Mouse (Mus musculus) kidney, adult 9 months (tissue): ENCODE results near the gene Cenpa.

ENCODE experiments used
- DNase-seq: peaks from one replicate; pipeline ENCODE4 v3.0.0; 2022

The Cenpa gene

DNA sequence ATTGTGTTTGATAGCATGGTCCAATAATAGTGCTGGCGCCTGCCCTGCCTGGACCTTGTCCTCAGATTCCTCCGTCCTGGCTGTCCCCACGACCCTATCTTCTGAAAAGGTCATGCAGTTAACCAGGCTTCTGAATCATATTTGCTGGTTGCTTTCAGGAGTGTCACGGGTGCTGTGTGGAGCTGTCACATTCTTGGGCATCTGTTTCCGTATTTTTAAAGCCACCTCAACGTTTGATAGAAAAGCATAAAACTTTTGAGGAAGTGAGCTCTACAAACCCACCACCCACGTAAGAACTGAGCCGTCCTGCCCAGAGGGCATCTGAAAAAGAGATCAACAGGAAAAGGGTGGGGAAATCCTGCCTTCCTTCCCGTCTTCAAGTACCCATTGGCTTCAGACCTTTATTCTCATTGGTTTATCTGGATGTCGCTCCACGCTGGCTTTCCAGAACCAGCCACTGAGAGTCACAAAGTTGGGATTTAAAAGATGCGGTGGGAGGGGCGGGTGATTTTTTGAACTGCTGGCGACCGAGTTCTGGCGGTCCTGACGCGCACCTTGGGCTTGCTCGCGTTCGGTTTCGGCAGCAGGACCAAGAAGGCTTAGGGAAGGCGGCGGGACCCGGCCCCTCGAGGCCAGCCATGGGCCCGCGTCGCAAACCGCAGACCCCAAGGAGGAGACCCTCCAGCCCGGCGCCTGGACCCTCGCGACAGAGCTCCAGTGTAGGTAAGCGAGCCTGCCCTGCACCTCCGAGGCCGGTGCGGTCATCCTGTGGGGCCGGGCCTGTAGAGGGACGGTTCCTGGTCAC lies at the start of gene Cenpa:
Cenpa (plus strand) TSS at position 387 of the 805 bp plus-strand sequence.
- DNase-seq = peak; percentile 98

DNA sequence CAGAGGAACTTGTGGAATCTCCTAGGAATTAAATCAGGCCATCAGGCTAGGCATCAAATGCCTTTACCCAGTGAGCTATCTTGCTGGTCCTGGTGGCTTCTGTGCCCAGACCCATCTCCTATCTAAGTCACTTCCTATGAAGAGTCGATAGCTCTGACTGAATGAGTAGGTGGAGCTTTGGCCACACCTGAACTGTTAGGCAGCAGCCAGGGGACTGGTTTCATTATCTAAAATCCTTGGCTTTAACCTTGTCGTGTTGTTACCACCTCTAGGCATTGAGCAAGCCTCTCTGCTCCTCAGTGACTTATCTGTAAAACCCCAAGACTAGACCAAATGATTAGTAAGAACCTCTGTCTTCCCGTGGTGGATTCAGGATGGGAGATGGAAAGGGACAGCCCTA lies 49.2 kb upstream of the Cenpa start:
- DNase-seq = no peak

DNA sequence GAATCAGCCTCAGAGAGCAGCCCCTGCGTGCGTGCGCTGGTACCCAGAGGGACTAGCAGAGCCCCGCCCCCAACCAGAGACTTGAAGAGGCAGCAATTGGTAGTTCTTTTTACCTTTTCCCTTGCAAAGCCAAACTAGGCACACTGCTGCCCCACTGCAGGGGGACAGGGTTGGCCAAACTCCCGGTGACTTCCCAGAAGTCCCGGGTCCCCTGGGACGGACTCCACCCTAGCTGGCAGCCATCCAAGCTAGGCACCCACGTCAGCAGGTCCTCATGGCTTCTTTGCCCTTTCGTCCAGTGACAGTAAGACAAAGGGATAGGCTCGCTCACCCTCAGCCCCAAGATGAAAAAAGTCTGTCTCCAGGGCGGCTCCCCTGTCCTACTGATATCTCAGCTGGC lies 48.7 kb upstream of the Cenpa start:
- peak; percentile 45 for DNase-seq

DNA sequence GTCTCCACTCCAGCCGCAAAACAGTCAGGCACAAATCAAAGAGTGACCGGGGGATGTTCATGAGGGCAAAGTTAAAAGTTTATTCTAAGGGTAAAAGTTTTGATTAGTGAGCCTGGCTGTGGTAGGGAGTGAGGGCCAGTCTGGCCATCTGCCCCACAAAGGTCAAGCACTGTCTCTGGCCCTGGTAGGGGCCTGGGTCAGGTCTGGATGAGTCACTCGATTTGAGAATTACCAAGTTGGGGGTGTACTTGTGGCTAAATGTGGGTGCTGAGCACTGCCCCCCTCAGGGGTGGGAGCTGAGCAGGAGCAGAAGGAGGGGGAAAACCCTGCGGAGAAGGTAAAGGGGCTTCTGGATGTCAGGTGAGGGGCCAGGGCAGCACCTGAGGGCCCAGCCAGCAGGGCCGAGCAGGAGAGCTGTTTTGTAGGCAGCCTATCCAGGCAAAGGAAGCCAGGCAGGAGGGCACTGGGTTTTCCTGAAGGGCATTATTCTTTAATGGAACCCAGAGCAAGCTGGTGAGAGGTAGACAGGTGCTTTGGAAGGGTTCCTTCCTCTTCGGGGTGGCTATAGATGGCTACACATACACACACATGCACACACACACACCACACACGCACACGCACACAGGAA lies 48.1 kb upstream of the Cenpa start:
- no peak for DNase-seq

DNA sequence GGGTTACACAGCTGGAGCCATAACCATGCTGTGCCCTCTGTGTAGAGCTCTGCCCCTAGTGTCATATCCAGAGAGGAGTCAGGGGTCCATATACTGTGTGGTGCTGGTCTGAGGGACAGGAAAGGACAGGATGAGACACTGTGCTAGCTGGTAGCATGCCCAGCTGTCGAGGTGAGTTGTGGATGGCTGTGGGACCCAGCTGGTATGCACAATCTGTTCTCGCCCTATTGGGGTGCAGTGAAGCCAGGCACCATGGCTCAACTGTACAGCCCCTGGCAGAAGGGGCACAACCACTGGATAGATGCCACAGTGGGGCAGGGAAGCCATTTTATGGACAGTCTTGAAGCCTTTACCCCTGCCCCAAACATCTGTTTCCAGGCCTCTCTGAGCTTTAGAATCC lies 47.4 kb upstream of the Cenpa start:
- no peak for DNase-seq

DNA sequence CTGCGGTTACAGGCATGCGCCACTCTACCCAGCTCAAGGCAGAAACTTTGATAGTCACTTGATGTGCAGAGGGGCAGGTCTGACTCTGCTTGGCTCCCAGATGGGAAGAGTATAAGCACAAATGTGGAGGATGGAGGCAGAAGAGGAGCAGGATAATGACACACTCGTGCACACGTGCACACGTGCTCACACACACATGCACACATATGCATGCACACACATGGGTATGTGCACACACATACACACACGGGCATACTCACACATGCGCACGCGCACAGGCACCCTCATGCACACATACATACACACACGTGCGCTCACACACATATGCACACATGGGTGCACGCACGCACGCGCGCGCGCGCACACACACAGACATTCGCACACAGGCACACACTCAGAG lies 46.0 kb upstream of the Cenpa start:
- no peak for DNase-seq

DNA sequence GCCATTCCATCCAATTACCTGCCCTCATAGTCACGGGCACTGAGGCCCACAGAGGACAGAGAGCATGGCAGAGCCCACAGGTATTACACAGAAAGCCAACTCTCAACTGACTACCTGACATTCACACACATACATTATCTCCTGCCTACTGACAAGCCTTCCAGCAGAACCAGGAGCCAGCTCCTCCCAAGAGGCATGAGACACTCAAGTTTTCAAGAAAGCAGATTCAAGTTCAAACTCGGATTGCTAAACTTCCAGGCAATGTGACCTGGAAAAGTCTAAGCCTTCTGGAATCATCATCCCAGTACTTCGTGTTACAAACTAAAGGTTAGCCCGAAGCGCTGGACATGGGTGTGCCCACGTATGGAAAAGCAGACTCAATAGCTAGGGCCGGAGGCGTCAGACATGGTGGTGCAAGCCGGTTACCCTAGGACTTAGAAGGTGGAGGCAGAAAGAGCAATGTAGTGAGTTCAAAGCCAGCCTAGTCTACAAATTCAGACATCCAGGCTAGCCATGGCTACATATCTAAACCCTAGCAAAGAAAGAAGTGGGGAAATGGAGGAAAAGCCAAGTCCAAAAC lies 45.3 kb upstream of the Cenpa start:
- DNase-seq = no peak

DNA sequence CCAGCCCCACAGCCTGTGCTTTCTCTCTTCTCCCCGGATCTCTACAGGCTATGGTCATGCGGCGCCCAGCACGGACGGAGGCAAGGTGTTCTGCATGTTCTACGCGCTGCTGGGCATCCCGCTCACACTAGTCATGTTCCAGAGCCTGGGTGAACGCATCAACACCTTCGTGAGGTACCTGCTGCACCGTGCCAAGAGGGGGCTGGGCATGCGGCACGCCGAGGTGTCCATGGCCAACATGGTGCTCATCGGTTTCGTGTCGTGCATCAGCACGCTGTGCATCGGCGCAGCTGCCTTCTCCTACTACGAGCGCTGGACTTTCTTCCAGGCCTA lies 44.8 kb upstream of the Cenpa start:
- DNase-seq = no peak

DNA sequence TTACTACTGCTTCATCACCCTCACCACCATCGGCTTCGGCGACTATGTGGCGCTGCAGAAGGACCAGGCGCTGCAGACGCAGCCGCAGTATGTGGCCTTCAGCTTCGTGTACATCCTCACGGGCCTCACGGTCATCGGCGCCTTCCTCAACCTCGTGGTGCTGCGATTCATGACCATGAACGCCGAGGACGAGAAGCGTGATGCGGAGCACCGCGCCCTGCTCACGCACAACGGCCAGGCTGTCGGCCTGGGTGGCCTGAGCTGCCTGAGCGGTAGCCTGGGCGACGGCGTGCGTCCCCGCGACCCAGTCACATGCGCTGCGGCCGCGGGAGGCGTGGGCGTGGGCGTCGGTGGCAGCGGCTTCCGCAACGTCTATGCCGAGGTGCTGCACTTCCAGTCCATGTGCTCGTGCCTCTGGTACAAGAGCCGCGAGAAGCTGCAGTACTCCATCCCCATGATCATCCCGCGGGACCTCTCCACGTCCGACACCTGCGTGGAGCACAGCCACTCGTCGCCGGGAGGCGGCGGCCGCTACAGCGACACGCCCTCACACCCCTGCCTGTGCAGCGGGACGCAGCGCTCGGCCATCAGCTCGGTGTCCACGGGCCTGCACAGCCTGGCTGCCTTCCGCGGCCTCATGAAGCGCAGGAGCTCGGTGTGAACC lies 44.3 kb upstream of the Cenpa start:
- no peak for DNase-seq

DNA sequence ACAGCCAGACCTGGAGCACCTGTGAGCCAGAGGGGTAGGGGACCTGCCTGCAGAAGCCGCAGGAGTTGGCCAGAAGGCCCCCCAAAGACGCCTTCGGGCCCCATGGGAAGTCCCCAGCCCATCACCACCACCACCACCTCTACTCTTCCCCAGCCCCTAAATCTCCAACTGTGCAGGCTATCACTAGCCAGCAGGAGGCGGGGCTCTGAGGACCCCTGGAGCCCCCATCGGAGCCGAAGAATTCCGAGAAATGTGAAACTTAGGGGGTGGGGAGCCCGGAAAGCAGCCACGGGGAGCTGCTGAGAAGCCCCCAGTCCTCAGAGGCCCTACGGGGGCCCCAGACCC lies 43.8 kb upstream of the Cenpa start:
- no peak for DNase-seq

DNA sequence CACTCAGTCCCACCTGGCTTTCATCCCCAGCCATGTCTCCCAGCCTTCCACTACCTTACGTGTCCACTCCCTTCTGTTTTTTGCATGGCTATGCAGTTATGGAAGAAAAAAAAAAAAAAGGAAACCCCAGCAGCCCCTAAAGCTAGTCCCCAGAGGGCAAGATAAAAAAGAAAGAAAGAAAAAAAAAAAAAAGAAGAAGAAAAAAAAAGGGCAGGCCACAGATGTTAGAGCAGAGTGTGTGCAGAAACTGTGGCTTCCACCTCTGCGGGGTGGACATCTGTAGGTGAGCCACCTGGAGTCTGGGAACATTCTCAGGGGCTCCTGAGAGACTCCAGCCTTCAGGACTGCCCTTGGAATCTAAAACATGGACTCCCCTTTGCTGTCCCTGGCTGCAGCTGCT lies 43.2 kb upstream of the Cenpa start:
- no peak for DNase-seq

DNA sequence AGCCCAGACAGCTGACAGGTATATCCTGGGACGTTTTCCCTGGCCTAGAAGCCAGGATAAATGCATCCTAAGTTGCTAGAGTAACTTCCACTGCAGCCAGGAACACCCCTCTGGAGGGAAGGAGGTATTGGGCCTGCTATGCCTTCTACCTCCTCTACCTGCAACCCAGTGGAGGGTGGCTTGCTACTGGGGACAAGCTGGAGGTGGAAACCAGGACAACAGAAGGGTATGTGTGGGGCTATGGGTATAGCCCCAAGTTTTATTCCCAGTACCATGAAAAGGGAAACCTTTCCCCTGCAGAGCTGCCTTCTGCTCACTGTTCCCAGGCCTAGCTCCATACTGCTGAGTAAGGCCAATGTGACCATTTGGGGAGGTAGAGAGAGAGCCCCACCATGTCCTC lies 42.3 kb upstream of the Cenpa start:
- DNase-seq = no peak

DNA sequence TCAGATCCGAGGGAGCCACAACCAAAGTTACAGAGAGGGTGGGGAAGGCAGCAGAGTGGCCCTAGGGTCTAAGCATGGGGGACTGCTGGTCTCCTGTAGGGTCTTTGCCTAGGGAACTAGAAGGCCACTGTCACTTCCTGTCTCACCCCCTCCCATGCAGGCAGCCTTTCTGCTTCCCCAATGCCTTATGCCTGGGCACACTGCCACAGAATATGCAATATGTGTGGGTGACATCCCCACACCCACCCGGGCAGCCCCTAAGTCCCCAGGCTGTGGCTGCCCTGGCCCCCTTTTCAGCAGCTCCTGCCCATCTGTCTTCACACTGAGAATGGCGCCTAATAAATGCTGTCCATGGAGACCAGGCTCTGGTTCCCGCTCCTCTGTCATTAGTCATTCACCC lies 41.7 kb upstream of the Cenpa start:
- DNase-seq = no peak

DNA sequence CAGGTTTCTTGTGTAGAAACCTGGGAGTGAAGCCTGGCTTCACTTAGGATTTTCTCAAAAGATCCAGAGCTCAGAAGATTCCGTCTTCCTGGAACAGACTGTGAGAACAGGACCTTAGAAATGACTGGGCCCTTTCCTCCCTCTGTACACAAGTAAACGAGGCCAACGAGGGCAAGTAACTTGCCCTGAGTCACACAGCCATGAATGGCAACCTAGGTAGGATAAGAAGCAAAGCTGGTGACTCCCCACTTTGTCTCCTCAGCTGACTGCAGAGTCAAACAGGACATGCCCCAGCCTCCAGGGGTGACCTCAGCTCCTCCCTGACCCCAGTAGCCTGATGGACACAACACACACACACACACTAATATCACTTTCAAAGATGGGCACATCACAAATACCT lies 41.2 kb upstream of the Cenpa start:
- DNase-seq = no peak

DNA sequence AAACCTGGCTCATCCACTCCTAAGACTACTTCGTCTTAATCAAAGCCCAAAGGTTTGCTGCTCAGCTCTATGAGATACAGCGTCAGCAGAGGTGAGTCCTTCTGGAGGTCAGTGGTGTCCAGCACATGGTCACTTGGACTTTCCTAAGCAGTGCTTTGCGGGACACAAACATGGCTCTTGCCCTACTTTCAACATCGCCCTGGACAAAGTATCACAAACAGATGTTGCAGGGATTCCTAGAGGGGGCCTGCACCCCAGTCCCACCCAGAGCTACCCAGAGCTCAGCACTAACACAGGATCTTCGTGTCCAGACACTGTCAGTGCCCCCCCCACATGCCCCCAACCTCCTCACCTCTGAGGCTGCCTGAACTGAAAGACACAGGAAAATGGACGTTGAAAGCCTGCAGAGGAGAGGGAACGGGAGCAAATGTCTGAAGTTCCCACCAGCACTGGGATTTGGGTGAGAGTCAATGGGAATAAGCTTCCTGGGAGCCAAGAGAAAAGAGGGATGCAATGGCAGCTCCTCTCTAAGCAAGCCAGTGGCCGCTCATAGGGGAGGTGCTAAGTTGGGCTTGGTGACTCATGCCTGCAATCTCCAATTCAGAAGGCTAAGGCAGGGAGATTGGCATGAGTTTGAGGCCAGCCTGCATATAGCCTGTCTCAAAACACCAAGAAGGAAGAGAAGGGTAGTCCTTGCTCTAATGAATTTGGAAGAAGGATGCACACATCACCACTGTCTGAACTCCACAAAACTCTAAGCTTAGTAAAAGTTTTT lies 40.1 kb upstream of the Cenpa start:
- no peak for DNase-seq

DNA sequence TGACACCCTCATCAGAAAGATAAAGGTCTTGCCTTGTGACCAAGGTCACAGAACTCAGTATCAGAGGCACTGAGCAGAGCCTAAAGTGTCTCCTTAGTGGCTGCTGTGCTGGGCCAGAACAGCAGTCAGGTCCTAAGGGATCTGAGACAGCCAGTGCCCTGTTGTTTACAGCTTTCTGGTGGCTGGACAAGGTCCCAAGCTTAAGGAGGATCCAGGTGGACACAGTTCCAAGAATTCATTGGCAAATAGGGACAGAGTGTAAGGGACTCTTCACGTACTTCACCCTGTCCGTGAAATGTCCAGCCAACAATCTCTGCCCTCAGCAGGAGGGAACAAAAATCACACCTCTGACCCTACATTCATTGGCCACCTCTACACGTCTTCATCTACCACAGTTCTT lies 38.1 kb upstream of the Cenpa start:
- DNase-seq = no peak

DNA sequence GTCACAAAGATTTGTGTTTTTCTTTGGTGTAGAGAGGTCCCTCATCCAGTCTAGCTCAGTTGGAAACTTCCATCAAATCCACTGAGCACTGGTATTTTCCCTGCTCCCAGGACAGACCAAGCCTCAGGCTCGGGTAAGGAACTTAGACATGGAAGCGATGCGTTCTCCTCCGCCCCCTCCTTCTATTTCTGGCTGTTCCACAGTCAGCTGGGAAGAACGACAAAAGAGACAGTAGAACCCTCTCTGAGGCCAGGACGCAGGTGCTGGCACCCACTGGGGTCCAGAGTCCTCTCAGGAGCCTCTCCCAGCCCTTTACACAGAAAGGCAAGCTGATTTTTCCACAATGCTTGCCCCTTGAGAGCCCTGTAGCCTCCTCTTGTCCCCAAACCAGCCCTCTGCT lies 36.2 kb upstream of the Cenpa start:
- no peak for DNase-seq

DNA sequence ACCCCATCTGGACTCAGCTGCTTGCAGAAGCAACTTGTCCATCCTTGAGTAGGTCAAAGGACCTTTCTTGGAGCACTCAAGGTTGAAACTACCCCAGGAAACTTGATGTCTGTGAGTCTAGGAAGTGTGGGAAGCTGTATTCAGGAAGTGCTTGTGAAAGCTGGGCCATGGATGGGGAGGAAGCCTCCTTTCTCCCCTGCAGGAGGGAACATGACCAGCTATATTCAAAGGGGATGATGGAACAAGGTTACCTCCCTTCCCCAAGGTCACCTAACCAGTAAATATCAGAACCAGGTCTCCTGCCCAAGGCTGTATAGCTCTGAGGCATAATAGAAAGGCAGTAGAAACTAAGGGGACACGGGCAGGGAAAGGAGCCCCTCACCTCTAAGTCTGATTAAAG lies 34.4 kb upstream of the Cenpa start:
- DNase-seq = no peak

DNA sequence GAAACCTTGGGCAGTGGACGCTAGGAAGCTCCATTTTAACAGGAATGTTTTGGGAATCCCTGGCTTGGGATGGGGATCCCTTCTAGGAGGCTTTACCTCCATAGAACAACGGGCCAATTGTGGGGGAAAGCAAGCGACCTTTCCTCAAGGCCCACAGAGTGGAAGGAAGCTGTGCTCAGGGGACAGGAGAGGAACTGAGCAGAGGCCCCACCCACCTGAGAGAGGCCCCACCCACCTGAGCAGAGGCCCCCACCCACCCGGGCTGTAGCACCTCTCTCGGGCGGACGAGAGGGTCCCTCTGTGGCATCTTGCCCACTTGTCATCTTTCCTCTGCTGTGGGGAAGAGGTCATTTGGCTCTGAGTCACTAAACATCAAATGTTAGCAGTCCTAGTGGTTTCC lies 29.6 kb upstream of the Cenpa start:
- no peak for DNase-seq

DNA sequence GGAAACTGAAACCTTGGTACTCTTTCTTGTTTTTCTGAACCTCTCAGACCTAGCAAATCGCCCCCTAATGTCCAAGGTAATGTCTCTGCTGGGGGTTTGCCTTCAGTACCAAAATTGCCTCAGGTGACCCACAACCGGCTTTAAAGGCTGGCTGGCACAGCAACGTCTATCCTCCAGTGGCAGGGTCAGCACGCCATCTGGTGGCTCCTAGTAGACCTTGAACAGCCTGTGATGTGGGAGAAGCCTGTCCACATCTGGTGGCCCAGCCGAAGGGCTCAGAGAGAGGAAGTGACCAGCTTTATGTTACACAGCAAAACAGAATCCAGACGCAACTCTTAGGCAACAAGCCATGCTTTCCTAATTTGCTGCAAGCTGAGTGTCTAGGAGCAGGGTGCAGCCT lies 28.5 kb upstream of the Cenpa start:
- DNase-seq = peak; percentile 85

DNA sequence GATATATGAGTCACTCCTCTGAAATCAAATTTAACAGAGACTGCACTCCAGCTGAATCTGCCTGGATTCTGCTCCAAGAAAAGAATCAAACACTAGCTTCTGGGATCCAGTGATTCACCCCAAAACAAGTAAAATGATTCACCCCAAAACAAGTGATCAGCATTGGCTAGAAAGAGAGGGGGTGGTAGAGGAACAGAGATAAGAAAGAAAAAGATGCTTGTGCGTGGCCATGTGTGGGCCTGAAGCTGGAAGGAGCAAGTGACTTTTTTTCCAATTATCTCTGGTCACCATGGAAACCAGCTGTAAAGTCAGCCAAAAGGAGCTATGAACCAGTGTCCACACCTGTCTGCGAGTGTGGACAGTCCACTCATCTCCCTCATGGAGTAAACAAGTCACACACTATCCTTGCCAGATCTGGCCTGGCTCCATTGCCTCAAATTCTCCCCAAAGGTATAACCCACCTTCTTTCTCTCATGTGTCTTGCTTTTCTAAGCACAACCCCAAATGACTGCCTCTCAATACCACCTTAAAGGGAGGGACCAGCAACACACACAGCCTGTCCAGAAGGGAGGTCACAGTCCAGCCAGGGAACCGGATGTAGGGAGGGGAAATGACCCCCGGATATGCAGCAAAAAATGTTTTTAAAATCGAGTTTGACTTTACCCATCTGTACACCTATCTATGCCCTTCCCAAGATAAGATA lies 22.9 kb upstream of the Cenpa start:
- DNase-seq = peak; percentile 29

DNA sequence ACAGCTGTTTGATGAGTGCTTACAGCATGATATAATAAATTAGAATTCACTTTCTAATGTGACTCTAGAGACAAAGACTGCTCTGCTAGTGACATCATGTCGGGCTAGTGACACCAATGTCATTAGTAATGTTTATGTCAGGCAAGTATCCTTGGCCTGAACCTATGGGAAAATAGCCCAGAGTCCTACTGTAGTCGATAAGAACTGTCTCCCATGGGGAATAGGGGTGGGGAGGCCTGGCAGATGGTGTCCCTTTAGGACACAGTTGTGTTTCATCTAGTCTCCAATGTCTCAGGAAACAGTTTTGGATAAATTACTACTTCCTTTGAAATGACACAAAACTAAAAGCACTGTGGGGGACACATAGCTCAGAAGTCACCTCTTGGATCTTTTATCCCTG lies 20.5 kb upstream of the Cenpa start:
- peak; percentile 53 for DNase-seq

DNA sequence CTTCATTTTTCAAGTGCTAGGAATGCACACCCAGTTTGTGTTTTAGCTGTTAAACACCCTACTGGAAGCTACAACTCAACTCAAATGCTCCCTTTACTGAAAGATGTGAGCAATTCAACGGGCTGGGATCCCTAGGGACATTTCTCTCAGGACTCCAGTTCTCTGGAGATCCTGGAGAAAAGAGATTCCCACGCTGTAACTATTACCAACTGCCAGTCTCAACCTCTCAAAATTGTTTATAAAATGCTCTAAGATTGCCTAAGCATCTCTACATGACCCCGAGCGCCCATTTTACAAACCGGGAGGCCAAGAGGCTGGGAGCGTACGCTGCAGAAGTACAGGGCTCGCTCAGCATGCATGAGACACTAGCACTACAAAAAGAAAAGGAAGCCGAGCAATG lies 19.2 kb upstream of the Cenpa start:
- DNase-seq = no peak
